Mouse (Mus musculus) adrenal gland, postnatal 10 days (tissue): ENCODE measurements around the gene Zfhx3. TPM values are rescaled to one million over a fixed set of nuclear protein-coding genes. Genes with fewer than 3 reads are reported as not detected.
A peak's percentile ranks its signal among the peaks of the same experiment; 100 is the strongest.

Source experiments
- DNase-seq: peaks from one replicate; pipeline ENCODE4 v3.0.0; 2021; ENCODE audit warnings: mixed read lengths
- total RNA-seq, 2 experiments: library from RNA; stranded (reverse); gene quantifications; 2 replicates each; pipeline ENCODE4 v1.2.3; 2021

Zfhx3 gene
- total RNA-seq, 2 experiments from 2014 or later = 25.8 to 31.5 TPM

- DNase-seq = no peak
These were observed 512.3 kb downstream of the Zfhx3 start for GRCm38 (mm10) chr8:108454561-108455311.

DNA sequence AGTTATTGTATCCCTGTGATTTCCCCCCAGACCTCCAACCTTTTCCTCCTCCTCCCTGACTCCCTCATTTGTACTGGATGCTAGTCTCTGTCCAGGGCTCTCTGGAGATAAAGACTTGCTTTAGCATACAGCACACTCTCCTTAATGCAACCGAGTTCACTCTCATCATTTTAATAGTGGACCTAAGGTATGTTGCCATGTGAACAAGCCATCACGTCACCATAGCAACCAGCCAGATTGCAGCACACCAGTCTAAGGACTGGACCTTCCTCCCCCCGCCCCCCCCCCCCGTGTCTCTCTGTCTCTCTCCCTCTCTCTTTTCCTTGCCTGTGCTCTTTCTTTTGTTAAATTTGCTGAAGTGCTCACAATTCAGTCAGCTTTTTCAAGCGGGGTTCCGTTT is 524.2 kb downstream of the Zfhx3 start:
- DNase-seq = no peak

GRCm38 (mm10) chr8:108467172-108468035 is 525.0 kb downstream of the Zfhx3 start:
- no peak for DNase-seq

GRCm38 (mm10) chr8:108470269-108470668 is 527.8 kb downstream of the Zfhx3 start:
- DNase-seq = no peak

DNA sequence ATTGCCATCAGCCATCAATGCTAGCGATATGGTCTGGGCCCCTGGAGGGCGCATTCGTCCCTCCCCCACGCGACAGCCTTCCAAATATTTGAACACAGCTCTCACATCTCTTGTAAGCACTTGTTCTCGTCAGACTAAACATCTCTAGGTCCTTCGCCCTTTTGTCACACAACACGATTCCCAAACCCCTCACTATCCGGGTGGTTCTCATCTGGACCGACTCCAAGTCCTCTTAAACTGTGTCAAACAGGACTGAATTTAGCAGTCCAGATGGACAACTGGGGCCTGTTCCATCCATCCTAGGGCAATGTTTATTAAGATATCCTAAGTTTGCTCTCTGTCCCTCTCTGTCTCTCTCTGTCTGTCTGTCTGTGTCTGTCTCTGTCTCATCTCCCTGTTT is 532.1 kb downstream of the Zfhx3 start:
- no peak for DNase-seq

DNA sequence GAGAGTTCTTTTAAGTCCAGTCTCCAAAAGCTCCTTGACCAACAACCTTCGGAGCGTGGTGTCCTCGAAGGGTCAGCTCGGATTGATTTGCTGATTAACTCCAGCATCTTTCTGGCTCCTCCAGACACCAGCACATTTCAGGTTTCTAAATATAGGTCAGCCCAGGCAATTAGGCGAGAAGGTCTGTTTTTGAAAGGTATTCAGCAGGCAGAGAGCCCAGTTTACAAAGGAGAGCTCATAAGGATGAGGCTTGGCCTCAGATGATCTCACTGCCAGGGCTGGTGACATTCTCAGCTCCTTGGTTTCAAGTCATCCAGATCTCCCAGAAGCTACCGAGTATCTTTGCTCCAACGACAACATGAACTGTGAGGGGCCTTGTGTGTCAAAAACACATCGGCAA is 535.7 kb downstream of the Zfhx3 start:
- no peak for DNase-seq

GRCm38 (mm10) chr8:108480141-108480540 is 537.7 kb downstream of the Zfhx3 start:
- no peak for DNase-seq

GRCm38 (mm10) chr8:108481167-108481815 is 538.8 kb downstream of the Zfhx3 start:
- no peak for DNase-seq

DNA sequence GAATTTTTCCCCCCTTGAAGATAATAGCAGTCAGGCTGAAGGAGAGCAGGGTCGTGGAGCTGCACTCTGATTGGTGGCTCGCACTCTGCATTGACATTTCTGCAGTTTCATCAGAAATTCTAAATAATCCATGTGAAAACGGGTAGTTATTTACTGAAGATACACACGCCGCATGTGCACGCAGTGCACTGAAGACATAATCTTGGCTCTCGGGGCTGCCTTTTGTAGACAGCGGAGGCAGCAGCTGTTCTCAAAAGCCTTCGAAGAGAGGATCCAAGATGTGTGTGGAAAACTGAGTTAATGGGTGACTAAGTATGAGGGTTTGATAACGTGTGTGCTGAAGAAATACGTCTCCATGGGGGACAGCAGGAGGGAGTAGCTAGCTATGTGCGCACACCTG is 553.7 kb downstream of the Zfhx3 start:
- no peak for DNase-seq

- no peak for DNase-seq
These were observed 564.3 kb downstream of the Zfhx3 start for GRCm38 (mm10) chr8:108506779-108507178.

- no peak for DNase-seq
These were observed 565.3 kb downstream of the Zfhx3 start for GRCm38 (mm10) chr8:108507769-108508168.

DNA sequence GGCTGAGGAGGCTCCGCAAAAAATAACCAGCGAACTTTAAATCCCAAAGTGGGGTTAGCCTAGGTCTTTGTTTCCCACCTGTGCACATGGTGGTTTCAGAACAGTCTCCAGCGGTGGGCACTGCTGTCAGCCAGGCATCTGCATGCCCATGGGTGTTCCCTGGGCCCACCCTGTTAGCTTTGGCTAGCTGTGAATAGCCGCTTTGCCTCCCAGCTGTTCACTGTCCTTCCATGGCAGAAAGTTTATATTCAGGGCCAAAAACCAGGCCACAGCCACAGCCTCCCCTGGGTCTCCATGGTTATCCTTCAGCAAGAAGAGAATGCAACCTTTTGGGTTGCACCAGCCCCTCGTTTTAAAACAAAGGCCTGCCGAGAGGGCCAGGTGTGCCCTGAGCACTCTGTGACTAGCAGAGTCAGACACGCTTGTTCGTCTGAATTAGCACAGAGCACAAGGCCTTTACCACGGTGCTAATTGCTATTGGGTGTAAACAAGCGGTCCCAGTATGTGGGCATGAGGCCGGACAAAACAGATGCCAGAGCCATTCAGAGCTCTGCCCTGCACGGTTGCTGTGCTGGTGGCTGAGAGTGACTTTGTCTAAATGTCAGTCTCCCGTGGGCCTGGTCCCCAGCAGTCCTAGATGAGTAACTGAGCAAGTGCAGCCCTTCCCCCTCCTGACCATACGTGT is 568.3 kb downstream of the Zfhx3 start:
- DNase-seq = no peak

GRCm38 (mm10) chr8:108518116-108518515 is 575.7 kb downstream of the Zfhx3 start:
- DNase-seq = peak; percentile 40

GRCm38 (mm10) chr8:108522050-108522449 is 579.6 kb downstream of the Zfhx3 start:
- no peak for DNase-seq

DNA sequence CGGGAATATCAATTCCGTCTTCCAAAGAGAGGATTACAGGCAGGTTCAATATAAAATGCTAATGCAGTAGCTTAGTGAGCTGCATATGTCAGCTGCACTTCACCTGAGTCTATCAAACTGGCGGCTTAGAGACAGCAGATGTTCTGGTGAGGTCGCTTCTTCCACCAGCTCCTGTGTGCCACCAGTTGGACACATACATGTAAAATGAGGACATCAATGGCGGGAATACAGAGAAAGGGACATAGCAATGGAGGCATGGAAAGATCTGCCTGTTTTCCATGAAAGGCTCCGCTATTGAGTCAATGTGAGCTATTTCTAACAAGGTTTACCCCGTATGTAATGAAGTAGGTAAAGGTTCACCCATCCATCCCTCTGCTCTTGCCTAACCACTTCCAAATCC is 587.0 kb downstream of the Zfhx3 start:
- DNase-seq = no peak

DNA sequence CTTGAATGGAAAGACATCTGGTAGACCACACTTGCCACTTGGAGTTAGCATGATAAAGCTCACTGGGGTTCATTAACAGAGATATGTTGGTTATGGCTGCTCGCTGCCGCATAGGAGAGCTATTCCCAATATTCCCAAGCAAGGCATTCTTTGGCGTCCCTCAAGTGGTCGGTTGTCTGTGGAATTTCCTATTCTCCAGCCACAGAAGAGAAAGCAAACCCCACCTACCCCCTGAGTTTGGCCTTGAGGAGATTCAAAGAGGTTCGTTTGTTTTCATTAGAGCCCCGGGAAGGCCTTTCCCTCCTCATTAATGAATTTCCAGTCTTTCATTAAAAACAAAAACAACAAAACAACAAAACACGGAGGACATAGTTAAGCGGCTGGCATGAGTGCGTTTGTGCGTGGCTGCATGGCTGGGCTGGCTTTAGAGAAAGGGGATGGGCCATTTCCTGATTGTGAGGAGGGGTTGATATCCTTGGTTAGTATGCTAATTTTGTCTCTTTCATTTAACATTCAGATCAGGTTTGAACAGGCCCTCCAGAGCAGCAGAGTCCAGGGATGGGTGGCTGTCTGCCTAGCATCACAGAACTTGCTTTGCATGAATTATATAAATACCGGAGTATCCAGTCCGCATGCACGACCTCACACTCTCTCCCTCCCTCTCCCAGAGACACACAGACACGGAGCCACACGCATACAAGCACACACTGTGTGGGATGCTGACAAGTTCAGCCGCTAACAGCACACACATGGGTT is 592.9 kb downstream of the Zfhx3 start:
- DNase-seq = no peak

- DNase-seq = no peak
These were observed 593.7 kb downstream of the Zfhx3 start for GRCm38 (mm10) chr8:108536186-108536585.

- no peak for DNase-seq
These were observed 594.5 kb downstream of the Zfhx3 start for GRCm38 (mm10) chr8:108536911-108537351.

DNA sequence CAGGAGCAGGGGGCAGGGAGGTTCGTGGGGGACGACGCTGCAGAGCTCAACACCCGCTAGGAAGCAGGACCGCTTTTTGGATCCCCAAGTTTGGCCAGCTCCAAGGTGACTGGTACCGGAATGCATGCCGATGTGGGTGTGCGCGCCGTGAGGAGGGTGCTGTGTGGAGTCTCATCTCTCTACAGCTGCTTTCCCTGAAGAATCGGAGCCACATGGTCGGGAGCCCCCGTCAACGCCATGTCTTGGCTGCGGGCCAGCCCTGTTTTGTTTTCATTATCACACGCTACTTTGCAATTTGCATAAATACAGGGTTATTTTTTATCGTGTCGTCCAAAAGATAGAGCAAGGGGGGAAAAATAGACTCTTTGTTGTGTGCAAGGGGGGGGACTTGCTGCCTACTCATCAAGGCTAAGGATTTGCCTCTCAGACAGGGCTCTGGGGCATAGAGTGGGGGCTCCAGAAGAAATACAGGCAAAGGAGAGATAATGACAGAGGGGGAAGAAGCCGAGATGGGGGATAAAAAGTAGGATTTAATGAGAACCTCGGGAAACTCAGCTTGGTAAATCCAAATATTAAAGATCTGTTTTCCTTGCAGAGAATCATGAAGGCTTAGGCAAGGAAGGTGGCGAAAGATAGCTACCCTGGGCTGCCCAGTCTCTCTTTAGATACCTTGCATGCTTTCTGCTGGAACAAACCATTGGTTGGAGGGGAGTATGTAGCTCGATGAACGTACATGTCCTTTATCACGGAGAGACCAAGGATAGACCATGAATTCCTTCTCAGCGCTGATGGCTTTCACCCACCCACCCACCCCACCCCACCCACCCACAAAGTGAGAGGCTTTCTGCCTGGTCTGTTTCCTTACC is 595.5 kb downstream of the Zfhx3 start:
- DNase-seq = no peak

GRCm38 (mm10) chr8:108538929-108539555 is 596.6 kb downstream of the Zfhx3 start:
- DNase-seq = no peak
